Comparison of ENCODE assay signal across 24 mouse cellular contexts in the genomic region with DNA sequence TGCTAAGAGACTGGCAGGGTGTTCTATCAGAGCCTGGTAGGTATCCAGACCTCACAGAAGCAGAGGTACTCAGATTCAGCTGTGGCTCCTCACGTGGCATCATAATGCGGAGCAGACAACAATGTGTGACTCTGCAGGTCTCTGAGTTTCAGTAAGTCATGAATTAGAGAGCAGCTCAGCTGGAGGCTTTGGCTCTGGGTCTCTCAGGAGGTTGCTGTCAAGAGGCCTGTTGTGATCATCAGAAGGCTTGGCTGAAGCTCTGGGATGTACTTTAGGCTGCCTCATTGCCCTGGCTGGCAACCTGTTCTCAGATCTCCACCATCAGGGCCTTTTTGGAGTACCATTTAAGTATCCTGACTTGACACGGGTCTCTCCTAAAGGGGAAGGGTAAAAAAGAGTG.
DNase-seq lines count a peak whose midpoint lies in the region; ATAC-seq and TF ChIP-seq lines count a peak whose summit lies in the region.
"Had no signal": no experiment of that assay in that cellular context is flagged by ENCODE, and none has a peak within 500 bp of the region (broad histone marks: within the 10 kb centered on the region; RNA-seq: fewer than 3 reads in every experiment).

No protein-coding gene starts in this region.

- no peak for TF ChIP-seq CTCF in cerebellum, adult 2 months (IDR thresholded peaks at IDR 0.05; ENCODE audit: borderline replicate concordance, insufficient read depth, low read depth, low read length)

- H3K4me2 ChIP-seq in liver, embryonic 12.5 days, result no peak overlapping the region
- H3K4me2 ChIP-seq: embryonic facial prominence, embryonic 15.5 days; heart, embryonic 11.5 days; heart, embryonic 15.5 days; hindbrain, embryonic 13.5 days; intestine, embryonic 15.5 days had no signal

- no peak overlapping the region for H3K9ac ChIP-seq in liver, embryonic 12.5 days
- H3K9ac ChIP-seq: embryonic facial prominence, embryonic 15.5 days; heart, embryonic 15.5 days; hindbrain, embryonic 13.5 days; intestine, embryonic 15.5 days had no signal

- no peaks in the 10 kb centered on the region for H3K36me3 ChIP-seq in liver, embryonic 12.5 days
- H3K36me3 ChIP-seq: embryonic facial prominence, embryonic 15.5 days; forebrain, embryonic 10.5 days; heart, embryonic 15.5 days; hindbrain, embryonic 13.5 days; intestine, embryonic 15.5 days had no signal

- H3K27ac ChIP-seq in cerebellum, adult 2 months (ENCODE audit: insufficient read depth, low read length), result no peak overlapping the region
- H3K27ac ChIP-seq in liver, embryonic 12.5 days, result no peak overlapping the region
- H3K27ac ChIP-seq: embryonic facial prominence, embryonic 15.5 days; forebrain, embryonic 10.5 days; heart, embryonic 15.5 days; hindbrain, embryonic 13.5 days; intestine, embryonic 15.5 days had no signal

- no peak for TF ChIP-seq POLR2A in cerebellum, adult 2 months (IDR thresholded peaks at IDR 0.05; ENCODE audit: borderline replicate concordance, insufficient read depth, low read length)

- ATAC-seq in frontal cortex, adult (ENCODE audit: low TSS enrichment), result 0 out of 2 replicates have a peak, but pooled peaks have one; percentile 9
- no peak for ATAC-seq in monocyte, adult 5-6 weeks (replicated peaks; ENCODE audit: insufficient number of reproducible peaks, low FRiP score, low TSS enrichment, poor library complexity, severe bottlenecking)
- no peak for ATAC-seq in liver, embryonic 12.5 days
- ATAC-seq: forebrain, embryonic 14.5 days; intestine, embryonic 15.5 days; Patski had no signal

- peaks cover 16% of the 10 kb centered on the region for H3K4me1 ChIP-seq in cerebellum, adult 2 months (ENCODE audit: control insufficient read depth, insufficient read depth, low read length)
- no peaks in the 10 kb centered on the region for H3K4me1 ChIP-seq in liver, embryonic 12.5 days
- H3K4me1 ChIP-seq: embryonic facial prominence, embryonic 15.5 days; forebrain, embryonic 10.5 days; heart, embryonic 15.5 days; hindbrain, embryonic 13.5 days; intestine, embryonic 15.5 days had no signal

- DNase-seq in frontal cortex, postnatal 25 days (ENCODE audit: low spot score in 2 of 2), result no peak
- peak; percentile 71 for DNase-seq in brain, adult 2 months (ENCODE audit: low read depth, low spot score)
- DNase-seq in cerebellum, adult 2 months, result peak; percentile 55 to 75
- DNase-seq in cerebellum, postnatal 14 days, result peak; percentile 6 to 45
- DNase-seq in kidney, postnatal 36 days, result no peak
- DNase-seq: adrenal gland, adult 8-10 months; adrenal gland, postnatal 36 days; embryo, embryonic 11 days; gastrocnemius, postnatal 10 days; heart, adult 18-20 months; heart, postnatal 14 days; kidney, adult 18-20 months had no signal

- WGBS in cerebellum, adult 2 months, result 8% methylated on average over 3 of the region's 3 CpGs
- WGBS in liver, embryonic 12.5 days (ENCODE audit: insufficient replicate concordance), result 56% methylated on average over 3 of the region's 3 CpGs

- H3K27me3 ChIP-seq in cerebellum, adult 2 months (ENCODE audit: control insufficient read depth, insufficient read depth, low read length), result no peaks in the 10 kb centered on the region
- no peaks in the 10 kb centered on the region for H3K27me3 ChIP-seq in liver, embryonic 12.5 days (replicated peaks)
- H3K27me3 ChIP-seq: embryonic facial prominence, embryonic 15.5 days; heart, embryonic 15.5 days; hindbrain, embryonic 13.5 days; intestine, embryonic 15.5 days; Patski had no signal

- no peak overlapping the region for H3K4me3 ChIP-seq in cerebellum, adult 2 months (replicated peaks; ENCODE audit: insufficient read depth, low read depth, low read length)
- no peak overlapping the region for H3K4me3 ChIP-seq in liver, embryonic 12.5 days
- H3K4me3 ChIP-seq: embryonic facial prominence, embryonic 15.5 days; erythroblast, embryonic 14.5 days; forebrain, embryonic 10.5 days; heart, embryonic 15.5 days; hindbrain, embryonic 13.5 days; intestine, embryonic 15.5 days had no signal

- no peaks in the 10 kb centered on the region for H3K9me3 ChIP-seq in liver, embryonic 12.5 days (replicated peaks)
- H3K9me3 ChIP-seq: embryonic facial prominence, embryonic 15.5 days; forebrain, embryonic 10.5 days; heart, embryonic 15.5 days; intestine, embryonic 15.5 days had no signal

Comparison
In these comparisons a context has a peak if more than half of its experiments do, and no peak if none do; other contexts are left out.
1. DNase-seq: peak in brain, adult 2 months (single experiment), cerebellum, adult 2 months (2 of 2) and cerebellum, postnatal 14 days (2 of 2); none in frontal cortex, postnatal 25 days (0 of 2) and kidney, postnatal 36 days (0 of 2).